Mouse (Mus musculus): ENCODE results near the gene Nthl1. TPM values are rescaled to one million over a fixed set of nuclear protein-coding genes. Genes with fewer than 3 reads are reported as not detected.
A peak's percentile ranks its signal among the peaks of the same experiment; 100 is the strongest.

Gene Nthl1
- polyA plus RNA-seq, 1 experiment from 2014 or later = 14.9 TPM

- 54% methylated on average over 7 of the region's 7 CpGs for WGBS
- no peak overlapping the region for H3K4me3 ChIP-seq
- no peak overlapping the region; the same call in 1 of the 2 replicates for H3K27ac ChIP-seq (replicated peaks)
- H3K9ac ChIP-seq (replicated peaks) = no peak overlapping the region
- no peaks in the 10 kb centered on the region for H3K4me1 ChIP-seq
- H3K9me3 ChIP-seq = no peaks in the 10 kb centered on the region
- ATAC-seq (ENCODE audit: low FRiP score, low read depth) = no peak
- H3K27me3 ChIP-seq = peaks cover 22% of the 10 kb centered on the region
- H3K4me2 ChIP-seq (replicated peaks) = no peak overlapping the region
- no peaks in the 10 kb centered on the region for H3K36me3 ChIP-seq
Measured at GRCm38 (mm10) chr17:24644030-24644715, 11.7 kb downstream of the Nthl1 start.

GRCm38 (mm10) chr17:24644875-24645721 is 12.6 kb downstream of the Nthl1 start:
- H3K27ac ChIP-seq (replicated peaks) = no peak overlapping the region; the same call in 1 of the 2 replicates
- no peaks in the 10 kb centered on the region for H3K9me3 ChIP-seq
- H3K4me2 ChIP-seq (replicated peaks) = no peak overlapping the region
- H3K27me3 ChIP-seq = peaks cover 31% of the 10 kb centered on the region
- no peak for ATAC-seq (ENCODE audit: low FRiP score, low read depth)
- no peaks in the 10 kb centered on the region for H3K36me3 ChIP-seq
- no peak overlapping the region for H3K4me3 ChIP-seq
- 82% methylated on average over 9 of the region's 9 CpGs for WGBS
- H3K4me1 ChIP-seq = peaks cover 9% of the 10 kb centered on the region
- 0 out of 2 replicates have a peak overlapping the region, but pooled peaks have one; percentile 0 for H3K9ac ChIP-seq (replicated peaks)

- WGBS = 91% methylated on average over 3 of the region's 3 CpGs
- Histone ChIP-seq H3K4me2 (replicated peaks) (no peak overlapping the region), H3K4me3 (no peak overlapping the region), H3K27ac (replicated peaks) (no peak overlapping the region), H3K9ac (replicated peaks) (no peak overlapping the region), H3K9me3 (no peaks in the 10 kb centered on the region), H3K4me1 (peaks cover 15% of the 10 kb centered on the region), H3K36me3 (no peaks in the 10 kb centered on the region), H3K27me3 (peaks cover 39% of the 10 kb centered on the region)
- no peak for ATAC-seq (ENCODE audit: low FRiP score, low read depth)
Measured at GRCm38 (mm10) chr17:24645916-24646315, 13.4 kb downstream of the Nthl1 start.

GRCm38 (mm10) chr17:24646381-24646780 is 13.9 kb downstream of the Nthl1 start:
- no peak overlapping the region for H3K4me2 ChIP-seq (replicated peaks)
- H3K27ac ChIP-seq (replicated peaks) = no peak overlapping the region
- no peaks in the 10 kb centered on the region for H3K36me3 ChIP-seq
- H3K9me3 ChIP-seq = no peaks in the 10 kb centered on the region
- no peak overlapping the region for H3K9ac ChIP-seq (replicated peaks)
- H3K27me3 ChIP-seq = peaks cover 44% of the 10 kb centered on the region
- H3K4me3 ChIP-seq = no peak overlapping the region
- peaks cover 15% of the 10 kb centered on the region for H3K4me1 ChIP-seq
- 84% methylated on average over 4 of the region's 4 CpGs for WGBS
- no peak for ATAC-seq (ENCODE audit: low FRiP score, low read depth)

GRCm38 (mm10) chr17:24647493-24647892 is 15.0 kb downstream of the Nthl1 start:
- Histone ChIP-seq H3K4me1 (peaks cover 15% of the 10 kb centered on the region), H3K4me3 (no peak overlapping the region), H3K9me3 (no peaks in the 10 kb centered on the region), H3K4me2 (replicated peaks) (no peak overlapping the region), H3K36me3 (no peaks in the 10 kb centered on the region), H3K9ac (replicated peaks) (no peak overlapping the region), H3K27me3 (peaks cover 55% of the 10 kb centered on the region), H3K27ac (replicated peaks) (no peak overlapping the region)
- WGBS = 81% methylated on average over 11 of the region's 11 CpGs
- ATAC-seq (ENCODE audit: low FRiP score, low read depth) = no peak

GRCm38 (mm10) chr17:24648731-24649377 is 16.4 kb downstream of the Nthl1 start:
- H3K4me1 ChIP-seq = peaks cover 17% of the 10 kb centered on the region
- WGBS = 71% methylated on average over 10 of the region's 10 CpGs
- ATAC-seq (ENCODE audit: low FRiP score, low read depth) = no peak
- H3K9me3 ChIP-seq = no peaks in the 10 kb centered on the region
- H3K27ac ChIP-seq (replicated peaks) = no peak overlapping the region
- H3K27me3 ChIP-seq = peaks cover 59% of the 10 kb centered on the region
- no peaks in the 10 kb centered on the region for H3K36me3 ChIP-seq
- H3K4me3 ChIP-seq = peak overlapping the region; percentile 62; the same call in 1 of the 2 replicates
- H3K9ac ChIP-seq (replicated peaks) = no peak overlapping the region
- H3K4me2 ChIP-seq (replicated peaks) = peak overlapping the region; percentile 97

GRCm38 (mm10) chr17:24649581-24650069 is 17.1 kb downstream of the Nthl1 start:
- peak overlapping the region; percentile 62 for H3K4me3 ChIP-seq
- H3K27ac ChIP-seq (replicated peaks) = 0 out of 2 replicates have a peak overlapping the region, but pooled peaks have one; percentile 2
- peaks cover 59% of the 10 kb centered on the region for H3K27me3 ChIP-seq
- peak; percentile 45; the same call in 1 of the 2 replicates for ATAC-seq (ENCODE audit: low FRiP score, low read depth)
- H3K4me2 ChIP-seq (replicated peaks) = peak overlapping the region; percentile 97
- no peaks in the 10 kb centered on the region for H3K36me3 ChIP-seq
- 3% methylated on average over 30 of the region's 35 CpGs for WGBS
- peak overlapping the region; percentile 76 for H3K9ac ChIP-seq (replicated peaks)
- H3K9me3 ChIP-seq = no peaks in the 10 kb centered on the region
- H3K4me1 ChIP-seq = peaks cover 22% of the 10 kb centered on the region

- Histone ChIP-seq H3K27ac (replicated peaks) (0 out of 2 replicates have a peak within 1 kb of the TSS, but pooled peaks have one; percentile 2), H3K36me3 (no peaks in the 10 kb centered on the region), H3K9me3 (no peaks in the 10 kb centered on the region), H3K9ac (replicated peaks) (peak within 1 kb of the TSS; percentile 76), H3K4me2 (replicated peaks) (peak within 1 kb of the TSS; percentile 97), H3K4me3 (peak within 1 kb of the TSS; percentile 62), H3K4me1 (peaks cover 22% of the 10 kb centered on the region), H3K27me3 (peaks cover 59% of the 10 kb centered on the region)
- peak; percentile 41 for ATAC-seq (ENCODE audit: low FRiP score, low read depth)
- WGBS = under 1% methylated on average over 38 of the region's 41 CpGs
Measured at GRCm38 (mm10) chr17:24650070-24650616, 17.7 kb downstream of the Nthl1 start, which contains the start of gene Slc9a3r2. Slc9a3r2 (minus strand) TSS chr17:24650327.

GRCm38 (mm10) chr17:24650766-24651165 is 18.3 kb downstream of the Nthl1 start:
- H3K27me3 ChIP-seq = peaks cover 59% of the 10 kb centered on the region

GRCm38 (mm10) chr17:24651835-24652234 is 19.4 kb downstream of the Nthl1 start:
- Histone ChIP-seq H3K27ac (replicated peaks) (no peak overlapping the region), H3K4me1 (peaks cover 22% of the 10 kb centered on the region), H3K36me3 (no peaks in the 10 kb centered on the region), H3K9ac (replicated peaks) (no peak overlapping the region), H3K4me3 (no peak overlapping the region), H3K9me3 (no peaks in the 10 kb centered on the region), H3K27me3 (peaks cover 70% of the 10 kb centered on the region), H3K4me2 (replicated peaks) (no peak overlapping the region)
- 64% methylated on average over 3 of the region's 3 CpGs for WGBS
- no peak for ATAC-seq (ENCODE audit: low FRiP score, low read depth)

More at GRCm38 (mm10) chr17:24650766-24651165, 18.3 kb downstream of the Nthl1 start:
- whole genome bisulfite sequencing = 78% methylated on average over 4 of the region's 4 CpGs
- Histone ChIP-seq H3K9me3 (no peaks in the 10 kb centered on the region), H3K4me1 (peaks cover 22% of the 10 kb centered on the region), H3K4me2 (replicated peaks) (peak overlapping the region; percentile 97; the same call in 1 of the 2 replicates), H3K27ac (replicated peaks) (no peak overlapping the region), H3K36me3 (no peaks in the 10 kb centered on the region), H3K4me3 (no peak overlapping the region), H3K9ac (replicated peaks) (no peak overlapping the region)
- no peak for ATAC-seq (ENCODE audit: low FRiP score, low read depth)

Measured in midbrain, embryonic 12.5 days (tissue).